Mouse (Mus musculus): ENCODE results near the gene Ankrd26. TPM values are rescaled to one million over a fixed set of nuclear protein-coding genes. Genes with fewer than 3 reads are reported as not detected.

Ankrd26 gene
- polyA plus RNA-seq, 1 experiment from 2014 or later: 8.0 TPM

DNA sequence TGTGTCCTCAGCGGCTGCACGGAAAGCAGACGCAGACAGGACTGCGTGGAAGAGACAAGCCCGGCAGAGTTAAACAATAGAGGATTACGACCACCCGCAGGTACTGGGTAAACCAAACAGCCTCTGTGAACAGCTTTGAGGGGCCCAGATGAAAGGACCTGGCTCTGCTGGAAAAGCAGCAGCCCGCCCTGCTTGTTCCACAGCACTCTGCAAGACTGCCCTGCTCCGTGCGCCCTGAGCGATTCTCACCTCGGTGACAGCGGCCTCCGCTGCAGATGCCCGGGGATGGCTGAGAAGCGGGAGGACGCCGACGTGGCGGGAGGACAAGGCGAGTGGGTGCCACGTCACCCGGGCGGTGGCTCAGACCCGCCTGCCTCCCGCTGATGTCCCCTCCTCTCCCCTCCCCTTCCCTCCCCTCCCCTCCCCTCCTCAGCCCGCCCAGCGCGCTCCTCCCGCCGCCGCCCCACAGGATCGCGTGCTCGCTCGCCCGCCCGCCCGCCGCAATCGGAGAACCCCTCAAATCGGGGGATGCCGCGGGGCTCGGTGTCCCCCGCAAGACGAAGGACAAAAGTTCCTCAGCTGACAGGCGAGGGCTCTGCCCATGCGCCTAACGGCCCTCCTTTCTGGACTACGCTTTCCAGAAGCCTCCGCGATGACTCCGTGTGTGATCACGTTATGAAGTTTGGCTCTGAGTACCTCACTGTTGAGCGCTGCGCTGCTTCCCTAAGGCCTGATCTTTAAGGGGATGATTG is 82.9 kb downstream of the Ankrd26 start, which contains the start of gene Zfp9:
Gene Zfp9, minus strand, starts transcription at position 364 of the 752 bp plus-strand sequence.
- H3K27me3 ChIP-seq (ENCODE audit: control insufficient read depth, insufficient read depth, low read length): no peaks in the 10 kb centered on the region
- H3K9me3 ChIP-seq (ENCODE audit: control insufficient read depth, low read length): no peaks in the 10 kb centered on the region
- peak; percentile 91 for ATAC-seq (ENCODE audit: insufficient number of reproducible peaks, insufficient read depth, low FRiP score, low read depth)
- peak within 1 kb of the TSS; percentile 85 for H3K9ac ChIP-seq (ENCODE audit: low read length)
- H3K4me2 ChIP-seq (ENCODE audit: low read length): peak within 1 kb of the TSS; percentile 83
- under 1% methylated on average over 53 of the region's 57 CpGs for WGBS
- H3K4me3 ChIP-seq (ENCODE audit: control insufficient read depth in 1 of 2, insufficient read depth in 1 of 2, low read depth in 1 of 2, low read length in 2 of 2): peak within 1 kb of the TSS; percentile 68 to 87
- peak within 1 kb of the TSS; percentile 79 for H3K27ac ChIP-seq (replicated peaks in 1 of 2; ENCODE audit: control insufficient read depth in 1 of 2, insufficient read depth in 1 of 2, low read depth in 2 of 2, low read length in 2 of 2)
- peaks cover 19% of the 10 kb centered on the region for H3K36me3 ChIP-seq (ENCODE audit: control insufficient read depth, insufficient read depth, low read length)
- H3K4me1 ChIP-seq (ENCODE audit: control insufficient read depth in 2 of 2, insufficient read depth in 2 of 2, low read length in 2 of 2): peaks cover 2 to 7% of the 10 kb centered on the region in 2 experiments; a peak in 2 of 4 replicates

DNA sequence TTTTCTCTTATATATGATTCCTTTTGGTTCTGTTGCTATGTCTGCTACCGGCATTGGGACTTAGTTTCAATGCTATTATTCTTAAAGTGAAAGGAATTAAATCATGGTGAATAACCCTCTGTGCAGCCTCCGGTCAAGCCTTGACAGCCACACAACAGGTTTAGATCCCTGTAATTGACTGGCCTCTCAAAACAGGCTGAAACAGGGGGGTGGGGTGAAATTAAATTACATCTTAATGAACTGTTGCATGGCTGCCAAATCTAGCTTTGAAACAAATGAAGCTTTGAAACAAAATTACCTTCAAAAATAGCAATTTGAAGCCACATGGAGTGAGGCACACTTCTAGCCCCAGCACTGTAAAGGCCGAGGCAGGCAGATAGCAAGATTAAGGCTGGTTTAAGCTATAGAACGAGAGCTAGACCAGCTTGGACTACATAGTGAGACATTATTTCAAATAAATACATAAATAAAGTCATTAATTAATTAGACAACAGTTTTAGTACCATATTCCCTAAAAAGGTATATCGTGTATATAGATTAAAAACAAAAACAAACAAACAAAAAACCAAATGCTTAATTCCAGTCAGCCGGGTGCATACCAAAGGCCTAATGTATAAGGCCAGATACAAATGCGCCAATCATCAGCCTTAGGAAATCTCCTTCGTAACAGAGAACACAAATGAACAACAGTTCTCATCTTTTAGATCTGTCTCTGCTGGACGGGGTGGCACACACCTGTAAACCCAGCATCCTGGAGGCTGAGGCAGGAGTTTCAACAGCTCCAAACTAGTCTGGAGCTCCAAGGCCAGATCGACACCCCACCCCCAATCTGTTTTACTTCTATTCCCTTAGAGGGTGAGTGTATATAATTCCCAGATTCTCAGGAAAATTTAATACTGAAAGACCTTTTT is 83.9 kb downstream of the Ankrd26 start:
- Histone ChIP-seq H3K4me2 (ENCODE audit: low read length) (peak overlapping the region; percentile 83), H3K27ac (replicated peaks in 1 of 2; ENCODE audit: control insufficient read depth in 1 of 2, insufficient read depth in 1 of 2, low read depth in 2 of 2, low read length in 2 of 2) (peak overlapping the region in 1 of 2 experiments; percentile 79; a peak in 1 of 4 replicates), H3K36me3 (ENCODE audit: control insufficient read depth, insufficient read depth, low read length) (peaks cover 19% of the 10 kb centered on the region), H3K4me3 (ENCODE audit: control insufficient read depth in 1 of 2, insufficient read depth in 1 of 2, low read depth in 1 of 2, low read length in 2 of 2) (peak overlapping the region; percentile 68 to 87), H3K27me3 (ENCODE audit: control insufficient read depth, insufficient read depth, low read length) (no peaks in the 10 kb centered on the region), H3K9ac (ENCODE audit: low read length) (peak overlapping the region; percentile 85), H3K9me3 (ENCODE audit: control insufficient read depth, low read length) (no peaks in the 10 kb centered on the region), H3K4me1 (ENCODE audit: control insufficient read depth in 2 of 2, insufficient read depth in 2 of 2, low read length in 2 of 2) (peaks cover 2 to 7% of the 10 kb centered on the region in 2 experiments; a peak in 2 of 4 replicates)
- no peak for ATAC-seq (ENCODE audit: insufficient number of reproducible peaks, insufficient read depth, low FRiP score, low read depth)
- WGBS: 41% methylated on average over 10 of the region's 10 CpGs

DNA sequence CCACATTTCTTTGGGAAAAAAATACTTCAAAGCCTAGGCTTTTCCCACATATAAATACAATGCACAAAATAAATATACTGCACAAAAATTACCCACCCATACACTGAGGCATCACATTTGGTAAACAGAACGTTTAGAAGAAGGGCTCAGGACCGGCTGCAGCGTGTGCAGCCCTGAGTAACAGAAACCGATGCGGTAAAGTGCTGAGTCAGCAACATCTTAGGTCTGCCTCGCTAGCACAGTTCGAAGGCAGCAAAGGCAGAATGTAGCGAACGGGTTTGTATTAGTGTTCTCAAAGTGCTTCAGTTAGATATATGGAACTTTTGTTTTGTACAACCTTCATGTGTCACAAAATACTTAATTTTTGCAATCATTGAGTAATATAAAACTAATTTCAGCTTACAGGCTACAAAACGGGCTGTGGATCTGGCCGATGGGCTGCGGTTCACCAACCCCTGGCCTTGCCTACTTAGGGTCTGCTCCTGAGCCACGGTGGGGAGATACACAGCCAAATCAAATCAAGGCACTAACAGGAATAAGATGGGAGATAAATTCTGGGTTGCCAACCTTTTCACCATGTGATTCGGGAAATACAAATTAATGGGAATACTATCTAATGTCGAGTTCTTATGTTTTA is 99.8 kb downstream of the Ankrd26 start:
- ATAC-seq (ENCODE audit: insufficient number of reproducible peaks, insufficient read depth, low FRiP score, low read depth): no peak
- no peaks in the 10 kb centered on the region for H3K4me1 ChIP-seq (ENCODE audit: control insufficient read depth in 2 of 2, insufficient read depth in 2 of 2, low read length in 2 of 2)
- H3K9ac ChIP-seq (ENCODE audit: low read length): no peak overlapping the region
- no peaks in the 10 kb centered on the region for H3K27me3 ChIP-seq (ENCODE audit: control insufficient read depth, insufficient read depth, low read length)
- no peak overlapping the region for H3K27ac ChIP-seq (replicated peaks in 1 of 2; ENCODE audit: control insufficient read depth in 1 of 2, insufficient read depth in 1 of 2, low read depth in 2 of 2, low read length in 2 of 2)
- H3K36me3 ChIP-seq (ENCODE audit: control insufficient read depth, insufficient read depth, low read length): peaks cover 47% of the 10 kb centered on the region
- no peaks in the 10 kb centered on the region for H3K9me3 ChIP-seq (ENCODE audit: control insufficient read depth, low read length)
- H3K4me3 ChIP-seq (ENCODE audit: control insufficient read depth in 1 of 2, insufficient read depth in 1 of 2, low read depth in 1 of 2, low read length in 2 of 2): no peak overlapping the region
- H3K4me2 ChIP-seq (ENCODE audit: low read length): no peak overlapping the region
- 85% methylated on average over 15 of the region's 15 CpGs for WGBS

DNA sequence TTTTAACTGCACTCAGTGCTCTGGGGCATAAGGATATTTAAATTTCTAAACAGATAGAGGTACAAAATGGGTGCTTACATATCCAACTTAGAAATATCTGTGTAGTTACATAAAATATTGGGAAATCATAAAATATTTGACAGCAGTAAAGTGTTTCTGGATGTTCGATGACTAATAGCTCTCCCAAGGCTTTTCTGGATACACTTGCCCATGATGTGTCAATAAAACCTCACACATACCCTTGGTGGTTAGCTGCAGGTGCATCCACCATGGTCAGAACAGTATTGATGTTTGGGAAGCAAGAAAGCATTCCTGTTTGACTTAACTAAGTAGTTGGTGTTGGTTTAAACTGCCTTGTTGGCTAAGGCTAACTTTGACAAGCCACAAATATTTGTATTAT is 104.3 kb downstream of the Ankrd26 start:
- 89% methylated on average over 1 of the region's 1 CpGs for WGBS
- no peaks in the 10 kb centered on the region for H3K27me3 ChIP-seq (ENCODE audit: control insufficient read depth, insufficient read depth, low read length)

DNA sequence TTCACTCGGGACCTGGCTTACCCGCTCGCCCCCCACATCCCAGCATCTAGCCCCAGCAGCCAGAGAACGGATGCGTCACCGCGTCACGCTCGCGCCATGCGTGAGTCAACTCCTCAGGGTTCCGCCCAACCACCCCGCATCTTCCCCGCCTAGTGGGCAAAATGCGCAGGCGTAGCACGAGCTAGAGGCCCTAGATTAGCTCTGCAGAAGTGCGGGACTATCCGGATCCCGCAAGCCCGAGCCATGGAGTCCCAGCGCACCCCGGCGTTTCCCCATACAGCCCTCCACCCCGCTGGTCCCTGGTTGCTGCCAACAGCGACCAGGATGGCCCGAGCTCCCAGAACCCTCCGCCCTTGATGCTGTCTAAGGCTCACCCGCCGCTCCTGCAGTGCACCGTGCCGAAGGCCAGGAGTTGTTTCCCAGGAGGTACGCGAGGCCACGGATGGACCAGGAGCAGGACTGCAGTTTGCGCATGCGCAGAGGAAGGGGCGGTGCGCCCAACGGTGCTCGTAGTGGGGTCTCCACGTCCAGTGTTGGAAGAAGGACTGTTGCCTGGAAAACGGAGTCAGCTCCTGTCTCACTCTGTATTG is 106.9 kb downstream of the Ankrd26 start, which contains the start of gene Zfp248:
Gene Zfp248, minus strand, starts transcription at position 487 of the 590 bp plus-strand sequence.
- peaks cover 3 to 4% of the 10 kb centered on the region in 2 experiments; a peak in 3 of 4 replicates for H3K4me1 ChIP-seq (ENCODE audit: control insufficient read depth in 2 of 2, insufficient read depth in 2 of 2, low read length in 2 of 2)
- H3K9ac ChIP-seq (ENCODE audit: low read length): peak within 1 kb of the TSS; percentile 87
- H3K27ac ChIP-seq (replicated peaks in 1 of 2; ENCODE audit: control insufficient read depth in 1 of 2, insufficient read depth in 1 of 2, low read depth in 2 of 2, low read length in 2 of 2): peak within 1 kb of the TSS; percentile 63 to 91
- 0 out of 2 replicates have a peak, but pooled peaks cover 3% of the 10 kb centered on the region for H3K36me3 ChIP-seq (ENCODE audit: control insufficient read depth, insufficient read depth, low read length)
- no peaks in the 10 kb centered on the region for H3K9me3 ChIP-seq (ENCODE audit: control insufficient read depth, low read length)
- H3K4me2 ChIP-seq (ENCODE audit: low read length): peak within 1 kb of the TSS; percentile 85
- H3K4me3 ChIP-seq (ENCODE audit: control insufficient read depth in 1 of 2, insufficient read depth in 1 of 2, low read depth in 1 of 2, low read length in 2 of 2): peak within 1 kb of the TSS; percentile 58 to 83
- H3K27me3 ChIP-seq (ENCODE audit: control insufficient read depth, insufficient read depth, low read length): no peaks in the 10 kb centered on the region
- WGBS: under 1% methylated on average over 43 of the region's 43 CpGs
- peak; percentile 86 for ATAC-seq (ENCODE audit: insufficient number of reproducible peaks, insufficient read depth, low FRiP score, low read depth)

More for the DNA sequence above, 104.3 kb downstream of the Ankrd26 start:
- no peak overlapping the region for H3K27ac ChIP-seq (replicated peaks in 1 of 2; ENCODE audit: control insufficient read depth in 1 of 2, insufficient read depth in 1 of 2, low read depth in 2 of 2, low read length in 2 of 2)
- no peak overlapping the region for H3K9ac ChIP-seq (ENCODE audit: low read length)
- peaks cover 3 to 4% of the 10 kb centered on the region in 2 experiments; a peak in 3 of 4 replicates for H3K4me1 ChIP-seq (ENCODE audit: control insufficient read depth in 2 of 2, insufficient read depth in 2 of 2, low read length in 2 of 2)
- no peak overlapping the region for H3K4me3 ChIP-seq (ENCODE audit: control insufficient read depth in 1 of 2, insufficient read depth in 1 of 2, low read depth in 1 of 2, low read length in 2 of 2)
- no peak for ATAC-seq (ENCODE audit: insufficient number of reproducible peaks, insufficient read depth, low FRiP score, low read depth)
- no peaks in the 10 kb centered on the region for H3K9me3 ChIP-seq (ENCODE audit: control insufficient read depth, low read length)
- peaks cover 16% of the 10 kb centered on the region for H3K36me3 ChIP-seq (ENCODE audit: control insufficient read depth, insufficient read depth, low read length)
- H3K4me2 ChIP-seq (ENCODE audit: low read length): no peak overlapping the region

DNA sequence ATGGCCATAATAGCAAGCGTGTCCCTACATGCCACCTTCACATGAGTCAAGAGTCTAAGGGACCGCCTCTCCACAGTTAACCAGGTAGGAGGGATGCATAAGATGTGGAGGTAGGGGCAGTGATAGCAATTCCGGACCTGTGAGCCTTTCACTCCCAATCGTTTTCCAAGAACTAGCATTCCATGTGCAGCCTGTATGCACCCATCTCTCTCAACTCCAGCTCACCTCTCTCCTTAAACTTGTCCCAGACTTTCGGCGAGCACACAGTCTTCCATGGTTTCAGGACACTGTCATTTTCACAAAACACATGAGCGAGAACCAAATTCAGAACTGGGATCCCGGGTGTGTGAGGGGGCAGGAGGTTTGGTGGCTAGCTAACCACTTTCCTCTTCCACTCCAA is 107.6 kb downstream of the Ankrd26 start:
- Histone ChIP-seq H3K4me3 (ENCODE audit: control insufficient read depth in 1 of 2, insufficient read depth in 1 of 2, low read depth in 1 of 2, low read length in 2 of 2) (peak overlapping the region; percentile 58 to 83), H3K4me1 (ENCODE audit: control insufficient read depth in 2 of 2, insufficient read depth in 2 of 2, low read length in 2 of 2) (peaks cover 3 to 4% of the 10 kb centered on the region in 2 experiments; a peak in 3 of 4 replicates), H3K36me3 (ENCODE audit: control insufficient read depth, insufficient read depth, low read length) (0 out of 2 replicates have a peak, but pooled peaks cover 3% of the 10 kb centered on the region), H3K27me3 (ENCODE audit: control insufficient read depth, insufficient read depth, low read length) (no peaks in the 10 kb centered on the region), H3K9ac (ENCODE audit: low read length) (peak overlapping the region; percentile 87), H3K4me2 (ENCODE audit: low read length) (peak overlapping the region; percentile 85), H3K9me3 (ENCODE audit: control insufficient read depth, low read length) (no peaks in the 10 kb centered on the region), H3K27ac (replicated peaks in 1 of 2; ENCODE audit: control insufficient read depth in 1 of 2, insufficient read depth in 1 of 2, low read depth in 2 of 2, low read length in 2 of 2) (no peak overlapping the region)
- 45% methylated on average over 8 of the region's 8 CpGs for WGBS
- no peak for ATAC-seq (ENCODE audit: insufficient number of reproducible peaks, insufficient read depth, low FRiP score, low read depth)
